Mouse (Mus musculus) adipocyte (in vitro differentiated cells): ENCODE data around the gene Meis1.

Experiments used
- DNase-seq: peaks from one replicate; pipeline ENCODE4 v3.0.0-alpha.2; 2016; ENCODE audit warnings: low spot score

Meis1 gene

DNA sequence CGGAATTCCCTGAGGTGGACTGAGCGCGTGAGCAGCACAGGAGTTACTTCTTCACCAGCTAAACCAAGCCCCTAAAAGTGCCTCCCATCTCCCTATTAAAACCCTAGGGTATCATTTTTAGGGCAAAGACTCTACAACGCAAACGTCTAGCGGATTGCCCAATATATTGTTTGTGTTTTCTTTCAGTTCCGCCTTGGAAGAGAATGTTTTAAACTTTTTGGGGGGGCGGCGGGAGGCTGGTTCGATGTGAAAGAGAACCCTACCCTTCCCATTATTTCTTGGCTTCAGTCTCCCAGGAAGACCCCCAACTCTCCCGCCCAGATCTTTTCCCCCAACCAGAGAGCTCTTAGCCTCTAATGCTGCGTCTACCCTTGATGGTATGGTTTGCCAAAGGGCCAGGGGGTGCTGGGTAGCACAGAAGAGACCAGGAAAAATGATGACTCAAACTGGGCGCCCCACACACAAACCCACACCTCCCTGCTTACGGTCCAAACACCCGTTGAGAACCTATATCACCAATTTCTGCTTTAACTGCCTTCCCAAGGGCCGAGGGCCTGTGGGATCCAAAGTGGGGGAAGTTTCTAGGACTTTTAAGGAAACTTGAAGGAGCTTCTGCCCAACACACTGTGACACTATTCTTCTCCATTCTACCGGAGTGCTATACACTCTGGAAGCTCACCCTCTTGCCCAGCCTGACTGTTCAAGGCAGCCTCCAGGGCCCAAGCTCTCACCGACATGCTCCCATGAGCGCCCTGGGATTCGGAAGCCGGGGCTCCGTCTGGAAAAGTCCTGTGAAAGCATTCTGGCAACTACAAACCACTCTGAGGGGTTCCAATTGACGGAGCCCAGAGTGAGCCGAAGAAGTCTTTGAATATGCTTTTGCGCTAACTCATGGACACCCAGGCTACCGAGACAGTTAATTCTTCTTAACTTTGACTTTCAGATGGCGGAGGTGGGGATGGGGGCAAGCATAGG lies 142.6 kb downstream of the Meis1 start:
- peak; percentile 63 for DNase-seq

DNA sequence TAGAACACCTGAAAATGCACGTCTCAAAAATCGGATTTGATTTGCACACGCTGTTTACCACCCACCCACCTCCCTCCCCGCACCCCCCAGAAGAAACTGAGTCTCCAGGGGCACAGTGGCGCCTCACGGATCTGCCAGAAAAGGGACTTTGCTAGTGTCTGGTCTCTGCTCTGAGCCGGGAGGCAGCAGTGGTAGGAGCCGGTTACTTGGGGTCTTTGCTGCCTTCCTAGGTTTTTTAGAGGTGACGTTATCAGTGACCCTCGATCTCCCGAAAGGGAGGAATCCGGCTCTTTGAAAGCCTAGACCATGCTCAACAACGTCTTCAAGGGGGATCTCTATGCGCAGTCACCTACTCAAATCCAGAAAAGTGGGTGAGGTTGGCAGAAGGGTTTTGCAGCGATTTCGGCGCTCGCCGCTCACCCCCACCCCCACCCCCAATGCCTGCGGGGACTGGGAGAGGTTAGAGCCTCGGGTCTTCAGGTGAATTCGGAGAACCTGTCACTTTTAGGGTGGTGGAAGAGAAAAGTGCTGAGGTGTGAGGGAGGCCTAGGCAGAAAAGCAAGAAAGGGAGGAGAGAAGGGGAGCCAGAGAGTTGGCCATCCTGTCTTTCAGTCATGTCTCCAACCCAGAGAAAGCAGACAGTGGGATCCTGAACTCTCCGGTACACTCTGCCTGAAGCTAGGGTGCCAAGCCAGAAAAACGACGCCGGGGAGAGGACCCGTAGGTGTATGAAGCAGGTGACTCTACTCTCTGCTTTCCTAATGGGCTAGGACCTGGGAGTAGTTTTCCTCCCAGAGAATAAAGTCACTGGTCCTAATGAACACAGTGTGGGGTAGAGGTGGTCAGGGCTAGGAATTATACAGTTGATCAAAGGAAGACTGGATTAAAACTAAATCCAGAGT lies 143.5 kb downstream of the Meis1 start:
- peak; percentile 53 for DNase-seq

DNA sequence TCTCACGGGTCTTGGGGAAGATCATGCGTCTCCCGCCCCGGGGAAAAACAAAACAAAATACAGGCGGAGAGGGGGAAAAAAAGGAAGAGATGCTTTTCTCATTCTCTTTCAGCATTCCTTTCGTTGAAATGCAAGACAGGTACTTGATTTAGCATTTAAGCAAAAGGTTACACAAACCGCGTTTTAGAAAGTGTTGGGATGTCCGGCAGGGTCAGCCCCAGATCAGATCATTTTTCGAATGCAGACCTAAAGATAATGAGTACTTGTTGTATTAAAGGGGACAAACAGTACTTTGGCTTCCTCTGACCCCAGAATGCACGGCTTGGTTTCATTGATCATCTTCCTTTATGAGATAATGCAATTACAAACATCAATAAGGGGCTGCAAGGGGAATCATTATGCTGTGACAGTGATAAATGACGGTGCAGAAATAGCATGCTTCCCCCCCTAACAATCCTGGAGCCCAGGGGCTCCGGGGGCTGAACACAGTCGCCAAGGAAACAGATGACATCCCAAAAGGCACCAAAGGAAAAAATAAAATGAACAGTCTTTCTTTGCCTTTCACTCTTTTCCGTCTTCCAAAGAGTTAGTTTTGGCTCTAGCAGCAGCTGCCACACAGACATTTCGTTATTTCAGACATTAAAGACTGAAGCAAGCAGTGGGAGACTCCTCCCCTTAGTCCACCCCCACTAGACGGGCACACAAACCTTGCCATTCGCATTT lies 144.3 kb downstream of the Meis1 start:
- DNase-seq: peak; percentile 58

DNA sequence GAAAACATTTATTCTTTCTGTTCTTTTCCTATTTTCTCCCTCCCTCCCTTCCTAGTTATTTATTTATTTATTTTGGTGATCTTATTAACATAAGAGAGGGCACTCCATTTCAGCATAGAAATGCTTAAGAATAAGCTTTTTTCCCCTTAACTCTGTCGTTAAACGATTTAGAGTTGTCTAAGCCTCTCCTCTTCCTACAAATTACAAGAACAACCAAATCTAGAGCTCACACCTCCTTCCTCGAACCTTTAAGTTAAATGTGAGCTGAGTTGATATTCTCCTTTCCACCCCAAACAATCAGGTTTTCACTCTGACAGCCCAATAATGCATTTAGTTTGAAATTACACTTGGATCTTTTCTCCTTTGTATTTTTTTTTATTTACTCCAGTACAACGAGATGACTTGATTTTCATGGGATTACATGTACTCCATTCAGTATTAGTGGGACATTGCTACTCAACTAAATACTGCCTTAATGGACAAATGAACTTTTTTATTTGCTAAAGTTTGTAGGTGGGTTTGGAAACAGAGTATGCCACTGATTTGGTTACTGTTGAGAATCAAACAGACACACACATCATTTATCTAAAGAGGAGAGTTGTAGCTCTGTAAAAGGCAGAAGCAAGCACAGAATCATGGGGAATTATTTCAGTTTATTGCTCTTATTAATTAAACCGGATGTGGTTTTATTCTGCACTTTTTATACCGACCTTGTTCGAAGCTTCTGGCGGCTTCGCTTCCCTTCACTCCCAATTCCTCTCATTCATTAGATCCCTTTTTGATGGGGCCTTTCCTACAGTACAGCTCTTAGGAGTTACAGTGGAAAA lies 145.1 kb downstream of the Meis1 start:
- peak; percentile 47 for DNase-seq

DNA sequence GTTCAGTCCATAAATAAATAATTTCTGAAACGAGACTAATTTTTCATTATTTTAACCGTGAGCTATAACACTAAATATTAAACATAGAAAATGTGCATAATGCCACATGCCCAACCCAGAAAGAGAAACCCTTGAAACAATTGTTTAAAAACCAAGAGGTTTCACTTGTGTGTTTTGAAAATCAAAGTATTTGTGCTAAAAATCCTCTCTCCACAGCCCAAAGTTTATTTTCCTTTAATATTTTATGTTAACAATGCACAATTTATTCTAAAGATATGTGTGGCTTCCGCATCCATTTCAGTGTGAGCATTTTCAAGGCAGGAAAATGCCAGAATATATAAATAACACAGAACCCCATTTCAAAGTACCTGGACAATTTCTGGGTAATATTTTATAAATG lies 146.0 kb downstream of the Meis1 start:
- DNase-seq: no peak

DNA sequence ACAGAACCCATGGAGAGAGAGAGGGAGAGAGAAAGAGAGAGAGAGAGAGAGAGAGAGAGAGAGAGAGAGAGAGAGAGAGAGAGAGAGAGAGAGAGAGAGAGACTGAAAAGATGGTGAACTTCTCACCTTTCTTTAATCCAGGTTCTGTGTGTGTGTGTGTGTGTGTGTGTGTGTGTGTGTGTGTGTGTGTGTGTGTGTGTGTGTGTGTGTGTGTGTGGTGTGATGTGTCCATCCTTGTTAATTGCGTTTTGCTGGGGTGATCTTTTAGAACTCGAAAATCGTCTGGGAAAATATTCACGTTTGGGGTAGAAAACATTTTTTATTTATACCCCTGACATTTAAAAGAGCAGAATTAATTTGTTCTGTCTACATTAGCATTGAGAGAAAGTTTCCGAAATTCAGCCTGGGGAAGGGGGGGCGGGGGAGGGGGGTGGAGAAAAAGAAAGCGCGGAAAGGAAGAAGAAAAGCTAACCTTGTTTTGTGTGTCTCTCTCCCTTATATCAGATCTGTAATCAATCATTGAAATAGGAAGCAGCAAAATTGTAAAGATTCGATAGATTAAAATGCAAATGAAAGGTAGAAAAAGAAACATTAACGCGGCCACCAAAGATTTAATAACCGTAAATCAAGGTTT lies 146.6 kb downstream of the Meis1 start:
- no peak for DNase-seq

DNA sequence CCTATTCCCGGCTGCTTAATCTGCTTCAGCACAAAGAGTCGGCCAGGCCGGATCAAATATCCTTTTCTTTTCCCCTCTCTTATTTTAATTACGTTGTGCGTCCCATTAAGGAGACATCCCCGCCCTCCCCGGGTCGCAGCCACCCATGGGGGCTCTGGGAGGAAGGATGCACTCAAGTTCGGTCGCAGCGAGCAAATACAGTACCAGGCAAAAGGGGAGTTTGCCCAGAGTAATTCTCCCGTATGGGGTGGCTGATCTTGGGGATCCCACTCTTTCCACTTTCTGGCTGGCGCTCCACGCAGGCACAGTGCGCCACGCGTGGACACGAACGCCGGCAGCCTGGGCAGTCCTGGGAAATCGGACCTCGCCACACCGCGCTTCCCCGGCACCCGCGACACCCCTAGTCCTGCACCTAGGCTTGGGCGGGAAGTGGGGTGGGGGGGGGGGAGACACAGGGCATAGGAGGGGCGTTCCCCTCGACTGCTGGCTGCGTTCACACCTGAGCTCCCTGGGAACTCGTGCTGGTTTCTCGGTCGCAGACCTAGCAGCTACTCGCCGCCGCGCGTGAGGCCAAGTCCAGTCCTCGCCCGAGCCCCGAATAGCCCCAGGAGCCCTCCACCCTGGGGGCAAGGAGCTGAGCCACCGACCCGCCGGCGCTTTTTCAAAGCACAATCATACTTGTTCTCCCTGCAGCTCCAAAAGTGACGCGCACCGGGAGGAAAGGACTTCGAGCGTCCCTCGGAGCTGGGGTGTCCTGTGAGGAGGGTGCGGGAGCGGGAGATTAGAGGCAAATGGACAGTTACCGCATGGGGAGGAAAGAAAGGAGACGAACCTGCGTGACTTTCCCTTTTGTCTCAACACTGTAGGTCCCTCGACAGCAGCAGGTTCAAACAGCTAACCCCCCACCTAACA lies 147.4 kb downstream of the Meis1 start:
- DNase-seq: peak; percentile 60

DNA sequence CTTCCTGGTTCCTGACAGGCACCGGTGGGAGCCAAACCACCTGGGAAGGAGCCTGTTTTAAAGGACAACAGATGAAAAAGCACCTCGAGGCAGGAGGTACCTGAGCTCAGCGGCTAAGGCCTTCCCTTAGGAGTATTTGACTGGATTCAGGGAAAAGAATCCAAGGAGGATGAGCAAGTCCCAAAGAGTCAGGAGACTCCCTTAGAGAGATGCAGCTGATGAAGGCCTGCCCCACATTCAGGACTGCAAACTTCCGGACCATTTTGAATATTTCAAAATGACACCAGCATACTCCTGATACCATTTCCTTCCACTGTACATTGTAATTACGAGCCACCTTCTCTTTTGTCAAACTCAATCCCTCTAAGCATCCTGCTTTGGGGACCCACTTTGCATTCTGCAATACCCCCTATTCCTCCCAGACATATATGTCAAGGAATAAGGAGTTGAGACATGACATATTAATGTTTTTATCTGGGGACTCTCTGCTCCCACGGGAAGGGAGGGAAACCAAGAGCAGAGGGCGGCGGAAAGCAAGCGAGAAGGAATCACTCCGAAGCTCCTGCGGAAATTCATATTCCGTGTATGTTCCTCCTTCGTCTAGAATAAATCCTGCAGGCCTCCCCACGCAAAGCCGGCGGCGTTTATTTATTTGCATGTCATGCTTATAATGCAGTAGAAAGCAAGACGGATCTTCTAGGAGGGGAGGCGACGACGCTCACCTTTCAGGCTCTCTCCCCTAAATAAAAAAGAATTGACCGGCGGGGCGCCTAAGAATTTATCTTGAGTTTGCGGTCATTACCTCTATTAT lies 148.5 kb downstream of the Meis1 start:
- DNase-seq: no peak

DNA sequence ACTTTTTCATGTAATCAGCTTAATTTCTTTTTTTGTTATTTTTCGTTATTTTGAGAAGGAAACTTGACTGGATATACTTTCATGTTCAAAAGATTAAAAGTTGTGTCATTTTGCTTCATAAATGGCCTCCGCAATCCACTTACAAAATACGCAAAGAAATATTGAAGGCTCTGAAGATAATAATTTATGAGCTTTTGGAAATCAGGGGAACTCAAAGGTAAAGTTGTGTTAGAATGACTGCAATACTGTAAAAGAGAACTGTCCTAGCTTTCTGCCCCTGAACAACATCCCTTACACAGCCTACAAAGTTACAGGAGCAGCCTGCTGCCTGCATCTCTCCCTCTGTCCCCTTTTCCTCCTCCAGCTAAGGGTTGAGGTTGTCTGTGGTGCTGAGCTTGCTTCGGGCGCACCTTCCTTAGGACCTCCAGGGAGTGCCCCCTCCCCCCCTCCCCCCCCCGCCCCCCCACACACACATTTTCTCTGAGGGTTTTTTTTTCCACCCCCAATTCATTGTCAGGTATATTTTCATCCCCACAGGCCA lies 149.3 kb downstream of the Meis1 start:
- no peak for DNase-seq

DNA sequence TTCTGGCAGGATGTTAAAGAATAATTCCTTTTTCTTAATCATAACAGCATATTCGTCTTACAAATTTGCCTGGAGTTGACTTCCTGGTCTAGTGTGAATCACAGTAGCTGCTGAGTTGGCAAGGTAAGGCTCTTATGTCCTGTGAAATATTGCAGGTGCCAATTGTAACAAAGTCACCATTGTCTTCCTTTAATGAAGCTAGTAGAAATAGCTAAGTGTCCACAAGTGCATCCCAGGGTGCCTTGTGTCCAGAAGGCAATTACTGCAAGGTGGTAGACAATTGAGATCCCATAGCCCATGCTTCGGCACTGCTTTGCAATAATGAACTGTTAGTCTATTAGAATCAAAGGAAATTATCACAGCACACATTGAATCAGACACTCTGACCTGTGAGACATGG lies 151.1 kb downstream of the Meis1 start:
- DNase-seq: no peak

DNA sequence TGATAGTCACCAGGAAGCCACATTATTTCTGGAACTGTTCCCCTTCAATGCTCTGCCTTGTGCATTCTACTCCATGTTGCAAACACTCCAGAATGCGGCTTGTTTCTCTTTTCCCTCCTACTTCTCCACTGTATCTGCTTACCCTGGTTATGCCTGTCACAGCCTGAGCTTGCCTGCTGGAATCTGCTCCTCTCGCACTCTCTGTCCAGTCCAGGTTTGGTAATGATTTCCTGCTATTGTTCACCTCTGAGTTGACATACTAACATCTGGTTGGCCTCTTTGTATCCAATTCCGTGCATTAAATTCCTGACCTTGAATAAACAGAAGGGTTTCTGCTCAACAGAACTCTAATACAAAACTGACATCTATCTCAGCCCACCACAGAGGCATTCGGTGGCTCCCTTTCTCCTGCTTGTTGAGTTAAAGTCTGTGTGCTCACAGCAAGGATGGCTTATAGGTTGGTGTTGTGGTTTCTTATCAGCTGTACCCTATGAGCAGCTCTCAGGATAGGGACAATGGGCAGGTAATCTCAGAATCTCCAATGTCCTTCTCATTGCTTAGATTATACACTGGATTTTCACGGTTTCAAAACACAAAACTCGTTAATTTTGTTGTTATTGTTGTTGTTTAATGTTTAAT lies 152.5 kb downstream of the Meis1 start:
- no peak for DNase-seq

DNA sequence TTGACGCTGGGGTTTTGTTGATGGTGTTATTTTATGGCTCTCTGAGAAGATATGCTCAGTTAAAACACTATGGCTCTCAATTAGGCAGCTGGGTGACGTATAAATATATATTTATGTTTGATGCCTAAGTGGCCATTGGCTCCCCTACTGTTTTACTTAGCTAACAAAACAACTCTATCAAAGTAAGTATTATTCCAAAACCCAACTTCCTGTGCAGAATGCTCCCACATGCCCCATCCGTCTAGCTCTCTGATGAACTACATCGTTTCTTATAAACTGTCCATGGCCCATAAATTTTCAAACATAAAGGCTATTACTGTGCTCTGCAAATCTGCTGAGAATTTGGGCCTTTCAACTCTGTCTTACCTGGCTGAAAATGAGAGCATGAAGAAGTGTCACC lies 168.0 kb downstream of the Meis1 start:
- DNase-seq: no peak

DNA sequence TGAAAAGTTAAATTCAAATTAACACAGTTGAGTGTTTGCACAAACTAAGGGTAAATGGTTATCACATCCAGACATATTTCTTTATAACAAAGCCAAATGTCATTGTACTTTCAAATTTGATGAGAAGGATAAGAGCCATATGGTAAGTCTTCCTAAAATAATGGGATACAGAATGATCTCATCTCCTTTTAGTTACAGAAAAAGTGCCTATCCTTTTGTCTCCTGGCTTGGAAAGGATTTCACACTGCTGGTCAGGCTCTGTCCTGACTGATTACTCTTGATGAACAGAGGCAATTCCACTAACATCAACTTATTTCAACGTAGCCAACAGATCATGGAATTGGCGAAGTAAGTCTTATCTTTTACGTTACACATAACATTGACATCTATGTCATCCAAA lies 171.1 kb downstream of the Meis1 start:
- no peak for DNase-seq

DNA sequence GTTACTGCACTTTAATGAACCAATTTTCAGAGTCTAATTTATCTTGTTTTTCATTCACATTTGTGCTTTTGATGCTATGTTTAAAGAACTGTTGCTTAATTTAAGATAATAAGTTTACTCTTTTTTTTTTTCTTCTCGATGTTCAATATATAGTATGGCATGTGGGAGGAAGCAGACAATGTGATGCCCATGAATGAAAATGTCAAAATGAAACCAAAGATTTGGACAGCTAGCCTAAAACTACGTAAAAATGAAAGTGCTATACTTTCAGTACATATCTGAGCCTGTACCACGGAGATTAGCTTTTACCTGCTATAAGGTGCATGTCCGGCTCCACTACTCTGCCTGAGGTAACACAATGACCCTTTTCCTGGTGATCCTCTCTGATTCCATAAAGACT lies 172.3 kb downstream of the Meis1 start:
- no peak for DNase-seq

DNA sequence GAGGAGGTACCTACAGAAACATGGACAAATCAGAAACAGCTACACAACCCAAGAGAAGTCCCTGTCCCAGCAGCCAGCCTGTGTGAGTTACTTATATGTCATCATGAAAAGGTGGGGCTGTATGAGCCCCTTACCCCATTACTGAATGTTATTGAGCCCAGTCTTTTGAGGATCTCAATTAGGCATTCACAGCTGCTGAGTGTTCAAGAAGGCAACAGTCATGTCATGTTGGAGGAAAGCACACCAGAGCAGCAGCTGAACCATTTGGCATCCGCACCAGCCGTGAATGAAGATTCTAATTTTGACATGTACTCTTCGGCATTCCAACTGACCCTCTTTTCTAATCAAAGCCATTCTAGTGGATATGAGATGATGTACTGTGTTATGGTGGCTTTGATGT lies 172.9 kb downstream of the Meis1 start:
- no peak for DNase-seq

DNA sequence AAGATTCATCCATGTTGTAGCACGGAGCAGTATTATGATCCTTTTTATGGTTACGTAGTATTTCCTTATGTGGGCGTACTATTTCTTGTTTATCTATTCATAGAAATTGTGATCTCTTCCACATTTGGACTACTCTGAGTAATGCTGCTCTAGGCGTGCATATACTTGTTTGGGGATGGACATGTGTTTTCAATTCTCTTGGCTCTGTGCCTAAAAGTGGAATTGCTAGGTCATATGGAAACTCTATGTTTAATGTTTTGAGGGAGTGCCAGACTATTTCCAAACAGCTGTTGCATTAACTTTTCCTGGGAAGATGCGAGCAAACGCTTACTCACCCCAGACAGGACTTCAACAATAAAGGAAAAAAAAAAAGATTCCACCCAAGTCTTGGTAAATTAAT lies 173.3 kb downstream of the Meis1 start:
- DNase-seq: no peak

DNA sequence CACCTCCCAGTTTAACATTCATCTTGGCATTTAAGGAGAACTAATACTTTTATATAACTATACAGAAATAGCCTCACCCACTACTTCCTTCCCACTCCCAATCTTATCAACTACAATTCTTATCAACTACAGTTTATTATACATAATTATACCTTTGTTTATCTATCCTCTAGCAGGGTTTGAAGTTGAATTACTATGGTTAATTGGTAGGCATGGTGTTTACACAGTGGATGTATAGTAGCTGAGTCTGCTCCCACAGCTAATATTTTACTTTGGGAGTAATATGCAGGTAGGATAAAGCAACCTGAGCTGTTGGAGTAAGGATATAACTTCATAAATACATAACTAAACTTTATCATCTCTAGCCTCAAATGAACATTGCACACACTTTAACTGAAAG lies 188.7 kb downstream of the Meis1 start:
- DNase-seq: no peak
